Mouse (Mus musculus): Measurements from ENCODE around the gene Naa25.

DNA sequence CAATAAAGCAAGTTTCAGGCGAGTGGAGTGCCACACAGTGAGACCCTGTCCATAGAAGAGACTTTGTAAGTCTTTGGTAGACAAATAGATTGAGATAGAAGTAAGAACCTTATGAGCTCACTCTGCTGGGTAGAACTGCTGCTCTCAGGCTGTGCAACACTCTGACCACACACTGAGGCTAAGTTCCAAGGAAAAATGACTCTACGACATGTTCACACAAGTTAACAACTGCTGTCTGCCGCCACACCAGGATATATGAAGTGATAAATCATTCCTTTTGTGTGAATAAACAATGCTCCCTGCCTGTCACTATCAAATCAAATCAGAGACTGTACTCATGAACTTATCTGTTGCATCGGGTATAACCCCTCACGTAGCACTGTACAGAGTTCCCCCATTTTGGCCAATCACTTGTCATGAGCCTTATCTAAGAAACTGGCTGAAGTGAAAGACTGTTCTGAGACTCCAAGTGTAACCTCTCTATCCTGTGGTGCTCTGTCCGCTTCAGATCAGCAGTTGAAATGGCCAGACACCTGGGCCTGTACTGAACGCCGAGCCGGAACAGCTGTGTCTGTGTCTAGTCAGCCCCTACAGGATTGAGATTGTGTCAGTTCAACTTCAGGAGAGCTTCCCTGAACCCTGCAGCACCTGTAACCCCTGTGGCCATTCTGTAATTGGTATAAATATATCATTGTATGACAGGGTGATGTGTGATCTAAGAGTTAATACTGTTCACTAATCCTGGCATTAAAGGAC, 58.0 kb downstream of the Naa25 start:
- TF ChIP-seq CTCF (IDR thresholded peaks at IDR 0.05): no peak
- no peak for TF ChIP-seq EP300 (IDR thresholded peaks at IDR 0.05)
